Mouse (Mus musculus) frontal cortex, postnatal 25 days (tissue): ENCODE data around the gene Mageb2.
"Not testable (repeated sequence)": the region's sequence is repeated elsewhere in the genome, so short reads cannot be mapped to it uniquely, and the experiment has no call there.

Experiments used
- DNase-seq, 2 experiments: peaks; one replicate each; pipeline ENCODE4 v3.0.0; 2022; ENCODE audit warnings: low spot score in 2 of 2

Gene Mageb2

DNA sequence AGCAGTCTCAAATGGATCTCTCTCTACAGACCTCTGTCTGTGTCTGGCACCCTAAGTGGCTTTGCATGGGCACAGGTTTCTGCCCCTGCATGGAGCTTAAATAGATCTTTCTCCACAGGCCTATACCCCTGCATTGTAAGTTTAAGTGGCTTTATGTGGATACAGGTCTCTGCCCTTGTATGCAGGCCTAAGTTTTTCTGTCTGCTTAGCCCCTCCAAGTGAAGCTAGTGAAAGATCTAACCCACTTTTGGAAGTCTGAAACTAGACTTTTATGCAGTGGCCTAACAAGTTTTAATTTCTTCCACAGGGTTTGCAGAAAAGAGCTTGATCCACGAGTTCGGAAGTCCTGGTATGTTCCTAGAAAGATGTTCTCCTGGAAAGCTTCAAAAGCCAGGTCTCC lies at the start of gene Mageb2:
Mageb2 (plus strand) TSS at position 301 of the 400 bp plus-strand sequence.
- DNase-seq: not testable (repeated sequence)

- DNase-seq: not testable (repeated sequence)
These were observed 18.2 kb upstream of the Mageb2 start for GRCm38 (mm10) chrX:91313256-91313655.
